Mouse (Mus musculus) cerebellum, adult 2 months (tissue): Measurements from ENCODE around the gene Arpc2.

ENCODE experiments used
- CTCF ChIP-seq: fragments of 200-500 bp; IDR thresholded peaks from 2 replicates; pipeline ENCODE4 v1.5.1; 2011; ENCODE audit warnings: low read depth, mild to moderate bottlenecking, control low read depth, low read length, moderate library complexity, borderline replicate concordance; ENCODE audit not compliant: insufficient read depth
- POLR2A ChIP-seq: fragments of 200-500 bp; IDR thresholded peaks from 2 replicates; pipeline ENCODE4 v1.6.1; 2011; ENCODE audit warnings: low read length, control low read depth, borderline replicate concordance; ENCODE audit not compliant: insufficient read depth

- TF ChIP-seq CTCF (no peak), POLR2A (no peak)
Observed at GRCm38 (mm10) chr1:74300347-74301110, 64.6 kb downstream of the Arpc2 start.
